Mouse (Mus musculus): ENCODE measurements around the gene Pias4.

The Pias4 gene

GRCm38 (mm10) chr10:81138821-81139528, 28.7 kb downstream of the Pias4 start:
- no peak for DNase-seq (ENCODE audit: low read depth, low spot score)

- DNase-seq (ENCODE audit: low read depth, low spot score): no peak
These were observed 29.5 kb downstream of the Pias4 start for GRCm38 (mm10) chr10:81138131-81138782.

GRCm38 (mm10) chr10:81137252-81138130, 30.2 kb downstream of the Pias4 start:
- peak; percentile 97 for DNase-seq (ENCODE audit: low read depth, low spot score)

GRCm38 (mm10) chr10:81136706-81137231, 31.0 kb downstream of the Pias4 start:
- DNase-seq (ENCODE audit: low read depth, low spot score): no peak

GRCm38 (mm10) chr10:81135831-81136705, 31.7 kb downstream of the Pias4 start:
- DNase-seq (ENCODE audit: low read depth, low spot score): peak; percentile 50

- DNase-seq (ENCODE audit: low read depth, low spot score): no peak
These were observed 32.6 kb downstream of the Pias4 start, which contains the start of gene Zbtb7a for GRCm38 (mm10) chr10:81134966-81135681. Zbtb7a (plus strand) TSS chr10:81135220.

- no peak for DNase-seq (ENCODE audit: low read depth, low spot score)
These were observed 33.5 kb downstream of the Pias4 start for GRCm38 (mm10) chr10:81134181-81134587.

GRCm38 (mm10) chr10:81123500-81123899, 44.2 kb downstream of the Pias4 start:
- no peak for DNase-seq (ENCODE audit: low read depth, low spot score)

GRCm38 (mm10) chr10:81122889-81123288, 44.8 kb downstream of the Pias4 start:
- DNase-seq (ENCODE audit: low read depth, low spot score): no peak

- no peak for DNase-seq (ENCODE audit: low read depth, low spot score)
These were observed 47.1 kb downstream of the Pias4 start for GRCm38 (mm10) chr10:81120650-81121049.

- DNase-seq (ENCODE audit: low read depth, low spot score): no peak
These were observed 48.1 kb downstream of the Pias4 start for GRCm38 (mm10) chr10:81119625-81120024.

GRCm38 (mm10) chr10:81112946-81113345, 54.8 kb downstream of the Pias4 start:
- DNase-seq (ENCODE audit: low read depth, low spot score): no peak

- DNase-seq (ENCODE audit: low read depth, low spot score): peak; percentile 74
These were observed 61.5 kb downstream of the Pias4 start for GRCm38 (mm10) chr10:81106113-81106721.

GRCm38 (mm10) chr10:81105565-81106112, 62.1 kb downstream of the Pias4 start, which contains the start of gene Map2k2:
Map2k2 (plus strand) TSS chr10:81105915.
- peak; percentile 95 for DNase-seq (ENCODE audit: low read depth, low spot score)
